Mouse (Mus musculus) spleen, adult 2 months (tissue): ENCODE results near the gene Cog1.

Experiments used
- CTCF ChIP-seq: fragments of 200-500 bp; IDR thresholded peaks from 2 replicates; pipeline ENCODE4 v1.5.1; 2011; ENCODE audit warnings: mild to moderate bottlenecking, inconsistent platforms; ENCODE audit not compliant: insufficient read depth, insufficient read length, insufficient replicate concordance; ENCODE audit errors: extremely low read depth
- POLR2A ChIP-seq: fragments of 200-500 bp; IDR thresholded peaks from 2 replicates; pipeline ENCODE4 v1.6.1; 2011; ENCODE audit warnings: low read depth, low read length, inconsistent platforms

DNA sequence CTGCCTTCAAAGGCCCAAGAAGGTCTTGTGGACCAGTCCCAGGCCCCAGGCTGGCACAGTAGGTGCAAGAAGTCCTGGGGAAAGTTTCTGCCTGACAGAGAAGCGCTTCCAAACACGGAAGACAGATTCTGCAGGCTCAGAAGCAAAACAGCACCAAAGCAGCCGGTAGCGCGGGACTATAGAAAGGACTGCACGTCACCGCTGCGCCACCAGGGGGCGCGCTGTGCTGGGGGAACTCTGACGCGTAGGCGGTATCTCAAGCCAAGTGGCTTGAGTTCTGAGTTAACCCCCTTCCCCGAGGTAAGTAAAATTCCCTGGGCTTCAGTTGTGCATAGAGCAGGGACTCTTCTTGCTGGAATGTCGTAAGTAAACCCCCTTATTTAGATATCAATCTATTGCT is 817 bp upstream of the Cog1 start:
- TF ChIP-seq CTCF (peak; percentile 99), POLR2A (no peak)
